Mouse (Mus musculus): Measurements from ENCODE around the gene Arhgef10l. TPM values are rescaled to one million over a fixed set of nuclear protein-coding genes. Genes with fewer than 3 reads are reported as not detected.

Gene Arhgef10l
- total and polyA plus RNA-seq, 2 experiments from 2014 or later = 16.5 to 59.0 TPM

- Histone ChIP-seq H3K27ac (ENCODE audit: low read depth, low read length) (no peak overlapping the region), H3K9me3 (ENCODE audit: low read length) (no peaks in the 10 kb centered on the region), H3K4me1 (ENCODE audit: insufficient read depth) (no peaks in the 10 kb centered on the region), H3K36me3 (ENCODE audit: insufficient read depth) (no peaks in the 10 kb centered on the region), H3K27me3 (ENCODE audit: insufficient read depth, low read length) (no peaks in the 10 kb centered on the region), H3K4me3 (ENCODE audit: low read depth, low read length) (no peak overlapping the region), H3K4me2 (ENCODE audit: low read depth) (no peak overlapping the region), H3K9ac (no peak overlapping the region)
- DNase-seq (no peak), ATAC-seq (no peak)
- WGBS = 76% methylated on average over 4 of the region's 4 CpGs
- no peak for TF ChIP-seq CTCF (IDR thresholded peaks at IDR 0.05; ENCODE audit: low read depth)
Observed at GRCm38 (mm10) chr4:140693513-140693912, 27.7 kb upstream of the Arhgef10l start.

- DNase-seq (no peak), ATAC-seq (no peak)
- H3K9me3 ChIP-seq (ENCODE audit: low read length) = no peaks in the 10 kb centered on the region
- no peak overlapping the region for H3K9ac ChIP-seq
- TF ChIP-seq CTCF (IDR thresholded peaks at IDR 0.05; ENCODE audit: low read depth) = no peak
- no peaks in the 10 kb centered on the region for H3K36me3 ChIP-seq (ENCODE audit: insufficient read depth)
- 71% methylated on average over 7 of the region's 7 CpGs for WGBS
- no peak overlapping the region for H3K4me2 ChIP-seq (ENCODE audit: low read depth)
- no peaks in the 10 kb centered on the region for H3K27me3 ChIP-seq (ENCODE audit: insufficient read depth, low read length)
- H3K4me1 ChIP-seq (ENCODE audit: insufficient read depth) = no peaks in the 10 kb centered on the region
- no peak overlapping the region for H3K4me3 ChIP-seq (ENCODE audit: low read depth, low read length)
- no peak overlapping the region for H3K27ac ChIP-seq (ENCODE audit: low read depth, low read length)
Observed at GRCm38 (mm10) chr4:140691481-140691880, 25.7 kb upstream of the Arhgef10l start.

DNA sequence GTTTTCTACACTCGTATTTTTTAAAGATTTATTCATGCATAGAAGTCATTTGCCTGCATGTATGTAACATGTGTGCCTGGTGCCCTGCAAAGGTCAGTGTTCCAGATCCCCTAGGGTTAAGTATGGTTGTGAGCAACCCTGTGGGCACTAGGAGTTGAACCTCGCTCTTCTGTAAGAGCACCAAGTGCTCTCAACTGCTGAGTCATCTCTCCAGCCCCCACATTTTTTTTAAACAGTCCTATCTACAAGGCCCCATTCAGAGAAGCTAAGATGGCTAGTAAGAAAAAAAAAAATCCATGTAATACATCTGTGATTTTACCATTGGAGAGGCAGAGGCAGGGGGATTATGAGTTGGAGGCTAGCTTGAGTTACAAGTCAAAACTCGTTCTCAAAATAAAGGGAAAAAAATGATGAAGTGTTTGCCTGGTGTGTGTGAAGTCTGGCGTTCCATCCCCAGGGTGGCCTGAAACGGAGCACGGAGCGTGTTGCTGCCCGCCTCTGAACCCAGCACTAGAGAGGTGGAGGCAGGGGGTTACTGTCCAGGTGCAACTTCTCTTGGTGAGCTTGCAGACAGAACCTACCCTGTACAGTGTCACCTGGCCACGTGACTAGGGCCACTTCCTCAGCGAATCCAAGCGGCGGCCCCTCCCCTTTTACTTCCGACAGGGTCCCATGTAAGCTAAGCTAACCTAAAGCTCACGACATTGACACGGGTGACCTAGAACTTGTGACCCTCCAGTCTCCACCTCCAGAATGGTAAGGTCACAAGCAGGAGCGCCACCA lies 24.3 kb upstream of the Arhgef10l start:
- Histone ChIP-seq H3K9ac (no peak overlapping the region), H3K36me3 (ENCODE audit: insufficient read depth) (no peaks in the 10 kb centered on the region), H3K4me1 (ENCODE audit: insufficient read depth) (no peaks in the 10 kb centered on the region), H3K27ac (ENCODE audit: low read depth, low read length) (no peak overlapping the region), H3K9me3 (ENCODE audit: low read length) (no peaks in the 10 kb centered on the region), H3K4me2 (ENCODE audit: low read depth) (no peak overlapping the region), H3K4me3 (ENCODE audit: low read depth, low read length) (no peak overlapping the region), H3K27me3 (ENCODE audit: insufficient read depth, low read length) (no peaks in the 10 kb centered on the region)
- no peak for TF ChIP-seq CTCF (IDR thresholded peaks at IDR 0.05; ENCODE audit: low read depth)
- ATAC-seq (no peak), DNase-seq (no peak)
- 73% methylated on average over 16 of the region's 16 CpGs for WGBS

- Histone ChIP-seq H3K4me2 (ENCODE audit: low read depth) (no peak overlapping the region), H3K27me3 (ENCODE audit: insufficient read depth, low read length) (no peaks in the 10 kb centered on the region), H3K27ac (ENCODE audit: low read depth, low read length) (no peak overlapping the region), H3K9ac (no peak overlapping the region), H3K9me3 (ENCODE audit: low read length) (no peaks in the 10 kb centered on the region), H3K4me3 (ENCODE audit: low read depth, low read length) (no peak overlapping the region), H3K36me3 (ENCODE audit: insufficient read depth) (no peaks in the 10 kb centered on the region), H3K4me1 (ENCODE audit: insufficient read depth) (no peaks in the 10 kb centered on the region)
- TF ChIP-seq CTCF (IDR thresholded peaks at IDR 0.05; ENCODE audit: low read depth) = no peak
- ATAC-seq = no peak
- DNase-seq = no peak
- 74% methylated on average over 5 of the region's 5 CpGs for WGBS
Observed at GRCm38 (mm10) chr4:140688826-140689425, 23.1 kb upstream of the Arhgef10l start.

DNA sequence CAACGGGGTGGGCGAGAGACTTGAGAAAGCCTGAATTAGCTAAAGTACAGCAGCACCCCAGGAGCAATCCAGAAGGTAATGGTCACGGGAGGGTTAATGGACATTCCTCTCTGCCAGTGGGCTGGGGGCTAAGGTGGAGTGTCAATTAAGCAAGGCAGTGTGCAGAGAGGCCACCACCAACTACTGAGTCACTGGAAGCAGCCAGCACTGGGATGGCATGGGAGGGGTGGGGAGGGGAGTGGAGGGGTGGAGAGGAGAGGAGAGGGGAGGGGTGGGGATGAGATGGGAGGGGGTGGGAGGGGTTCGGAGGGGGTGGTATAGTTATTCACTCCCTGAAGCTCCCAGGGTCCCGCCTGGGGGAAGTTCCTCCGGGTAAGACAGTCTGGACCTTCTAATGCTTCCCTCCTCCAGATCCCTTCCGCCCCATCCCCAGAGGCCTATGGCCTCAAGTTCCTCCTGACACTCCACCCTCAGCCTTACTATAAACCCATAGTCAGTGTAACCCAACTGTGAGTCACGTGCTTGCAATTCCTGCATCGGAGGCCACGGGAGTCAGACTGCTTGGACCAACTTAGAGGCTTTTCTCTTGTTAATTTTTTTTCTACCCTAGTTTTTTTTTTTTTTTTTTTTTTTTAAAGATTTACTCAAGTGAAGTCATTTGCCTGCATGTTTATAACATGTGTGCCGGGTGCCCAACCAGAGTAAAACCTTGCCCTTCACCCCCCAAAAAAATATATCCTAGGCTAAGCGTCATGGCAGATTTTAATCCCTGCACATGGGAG lies 22.4 kb upstream of the Arhgef10l start:
- ATAC-seq = no peak
- Histone ChIP-seq H3K27ac (ENCODE audit: low read depth, low read length) (no peak overlapping the region), H3K27me3 (ENCODE audit: insufficient read depth, low read length) (no peaks in the 10 kb centered on the region), H3K36me3 (ENCODE audit: insufficient read depth) (no peaks in the 10 kb centered on the region), H3K4me2 (ENCODE audit: low read depth) (no peak overlapping the region), H3K4me3 (ENCODE audit: low read depth, low read length) (no peak overlapping the region), H3K4me1 (ENCODE audit: insufficient read depth) (no peaks in the 10 kb centered on the region), H3K9me3 (ENCODE audit: low read length) (no peaks in the 10 kb centered on the region), H3K9ac (no peak overlapping the region)
- 66% methylated on average over 12 of the region's 12 CpGs for WGBS
- no peak for DNase-seq
- TF ChIP-seq CTCF (IDR thresholded peaks at IDR 0.05; ENCODE audit: low read depth) = no peak

DNA sequence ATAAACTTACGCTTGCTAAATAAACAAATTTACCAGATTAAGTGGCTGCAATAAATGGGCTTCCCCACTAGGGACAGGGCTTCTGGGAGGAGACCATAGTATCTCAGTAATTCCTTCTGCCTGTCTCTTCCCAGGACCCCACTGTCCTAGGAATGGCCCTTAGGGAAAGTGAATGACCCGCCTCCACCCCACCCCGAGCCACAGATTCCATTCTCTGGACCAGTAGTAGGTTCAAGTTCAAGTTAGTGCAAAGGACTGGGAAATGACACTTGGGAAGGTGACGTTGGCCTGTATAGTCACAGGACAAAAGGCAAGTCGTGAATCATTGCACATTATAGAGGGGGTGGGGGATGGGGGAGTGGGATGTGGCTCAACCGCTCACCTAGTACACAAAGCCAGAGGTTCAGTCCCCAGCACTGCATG lies 19.1 kb upstream of the Arhgef10l start:
- 65% methylated on average over 6 of the region's 6 CpGs for WGBS
- peak; percentile 51; the same call in 1 of the 2 replicates for TF ChIP-seq CTCF (IDR thresholded peaks at IDR 0.05; ENCODE audit: low read depth)
- no peak overlapping the region for H3K4me2 ChIP-seq (ENCODE audit: low read depth)
- no peak overlapping the region for H3K27ac ChIP-seq (ENCODE audit: low read depth, low read length)
- DNase-seq (no peak), ATAC-seq (no peak)
- H3K9ac ChIP-seq = no peak overlapping the region
- H3K27me3 ChIP-seq (ENCODE audit: insufficient read depth, low read length) = no peaks in the 10 kb centered on the region
- H3K4me1 ChIP-seq (ENCODE audit: insufficient read depth) = no peaks in the 10 kb centered on the region
- H3K9me3 ChIP-seq (ENCODE audit: low read length) = no peaks in the 10 kb centered on the region
- H3K4me3 ChIP-seq (ENCODE audit: low read depth, low read length) = no peak overlapping the region
- H3K36me3 ChIP-seq (ENCODE audit: insufficient read depth) = no peaks in the 10 kb centered on the region

All from forebrain, postnatal 0 days (tissue).